Mouse (Mus musculus): ENCODE measurements around the gene Cby3. TPM values are rescaled to one million over a fixed set of nuclear protein-coding genes. Genes with fewer than 3 reads are reported as not detected.

Cby3 gene
- polyA plus RNA-seq, 1 experiment from 2014 or later: 0.26 TPM

MicroRNAs within 50 kb of the gene (microRNA counts, 519-probe panel; counts per million panel counts)
- microRNA mmu-miR-804: 4,340 counts per million, percentile 41 among the panel's probes with 10 or more counts

Small RNAs within 50 kb of the gene (microRNA-seq; reads per million reads assigned to microRNA genes)
- gene Mir804: not detected

Other genes with a start within 250 kb of the Cby3 start
- gene Tbc1d9b, start 223.1 kb upstream of the Cby3 start, polyA plus RNA-seq (2016; fragmentation: Nextera tagmentation; extraction: Ambion mirVana): 35.5 and 35.9 TPM in 2 replicates
- 10.1 and 11.6 TPM in 2 replicates for gene Mrnip, start 180.0 kb upstream of the Cby3 start, polyA plus RNA-seq (2016; fragmentation: Nextera tagmentation; extraction: Ambion mirVana)
- 209 and 210 TPM in 2 replicates for gene Sqstm1, start 143.6 kb upstream of the Cby3 start, polyA plus RNA-seq (2016; fragmentation: Nextera tagmentation; extraction: Ambion mirVana)
- 35.4 and 39.3 TPM in 2 replicates for gene Mgat4b, start 143.6 kb upstream of the Cby3 start, polyA plus RNA-seq (2016; fragmentation: Nextera tagmentation; extraction: Ambion mirVana)
- 0.63 and 0.70 TPM in 2 replicates for gene Ltc4s, start 115.8 kb upstream of the Cby3 start, polyA plus RNA-seq (2016; fragmentation: Nextera tagmentation; extraction: Ambion mirVana)
- 4.6 and 6.1 TPM in 2 replicates for gene Maml1, start 62.2 kb upstream of the Cby3 start, polyA plus RNA-seq (2016; fragmentation: Nextera tagmentation; extraction: Ambion mirVana)
- 331 and 334 TPM in 2 replicates for gene Canx, start 28.8 kb upstream of the Cby3 start, polyA plus RNA-seq (2016; fragmentation: Nextera tagmentation; extraction: Ambion mirVana)
- 255 and 272 TPM in 2 replicates for gene Hnrnph1, start 22.5 kb downstream of the Cby3 start, polyA plus RNA-seq (2016; fragmentation: Nextera tagmentation; extraction: Ambion mirVana)
- 19.6 and 21.8 TPM in 2 replicates for gene Rufy1, start 76.7 kb downstream of the Cby3 start, polyA plus RNA-seq (2016; fragmentation: Nextera tagmentation; extraction: Ambion mirVana)
- 7.4 and 7.5 TPM in 2 replicates for gene Adamts2, start 247.6 kb downstream of the Cby3 start, polyA plus RNA-seq (2016; fragmentation: Nextera tagmentation; extraction: Ambion mirVana)